Mouse (Mus musculus) frontal cortex, postnatal 36 days (tissue): ENCODE measurements around the gene Calr4.

Experiments used
- DNase-seq, 2 experiments: peaks; one replicate each; pipeline ENCODE4 v3.0.0; 2022; ENCODE audit warnings: low spot score in 2 of 2

Gene Calr4

DNA sequence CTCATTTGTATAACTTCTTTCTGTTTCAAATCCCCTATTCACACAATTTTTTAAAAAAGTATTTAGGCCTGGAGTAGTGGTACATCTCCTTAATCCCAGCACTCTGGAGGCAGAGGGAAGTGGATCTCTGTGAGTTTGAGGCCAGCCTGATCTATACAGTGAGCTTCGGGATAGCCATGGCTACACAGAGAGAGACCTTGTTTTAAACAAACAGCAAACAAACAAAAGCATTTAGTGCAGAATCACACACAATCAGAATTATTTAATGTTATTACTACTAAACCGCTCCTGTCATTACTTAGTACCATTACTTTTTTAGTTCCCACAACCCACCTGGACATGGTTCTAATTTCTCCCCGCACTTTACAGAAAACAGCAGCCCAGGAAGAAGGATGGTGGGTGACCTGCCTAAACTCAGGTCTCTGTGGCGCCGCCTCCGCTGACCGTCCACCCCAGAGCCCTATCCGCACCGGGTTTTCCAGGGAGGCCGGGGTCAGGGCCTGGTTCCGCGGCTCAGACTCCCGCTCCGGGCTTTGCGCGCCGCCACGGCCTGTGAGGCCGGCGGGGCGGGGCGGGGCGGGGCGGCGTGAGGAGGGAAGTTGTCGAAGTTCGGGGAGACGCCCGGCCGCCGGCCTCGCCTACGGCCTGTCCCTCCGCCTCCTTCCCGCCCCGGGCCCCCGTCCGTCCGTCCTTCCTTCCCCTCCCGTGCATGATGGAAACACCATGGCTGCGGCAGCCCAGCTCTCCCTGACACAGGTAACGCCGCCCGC, 45.6 kb downstream of the Calr4 start, which contains the start of gene Eps15:
Gene Eps15 (plus strand): TSS at position 580 of the 770 bp plus-strand sequence.
- DNase-seq = peak; percentile 62 to 70

DNA sequence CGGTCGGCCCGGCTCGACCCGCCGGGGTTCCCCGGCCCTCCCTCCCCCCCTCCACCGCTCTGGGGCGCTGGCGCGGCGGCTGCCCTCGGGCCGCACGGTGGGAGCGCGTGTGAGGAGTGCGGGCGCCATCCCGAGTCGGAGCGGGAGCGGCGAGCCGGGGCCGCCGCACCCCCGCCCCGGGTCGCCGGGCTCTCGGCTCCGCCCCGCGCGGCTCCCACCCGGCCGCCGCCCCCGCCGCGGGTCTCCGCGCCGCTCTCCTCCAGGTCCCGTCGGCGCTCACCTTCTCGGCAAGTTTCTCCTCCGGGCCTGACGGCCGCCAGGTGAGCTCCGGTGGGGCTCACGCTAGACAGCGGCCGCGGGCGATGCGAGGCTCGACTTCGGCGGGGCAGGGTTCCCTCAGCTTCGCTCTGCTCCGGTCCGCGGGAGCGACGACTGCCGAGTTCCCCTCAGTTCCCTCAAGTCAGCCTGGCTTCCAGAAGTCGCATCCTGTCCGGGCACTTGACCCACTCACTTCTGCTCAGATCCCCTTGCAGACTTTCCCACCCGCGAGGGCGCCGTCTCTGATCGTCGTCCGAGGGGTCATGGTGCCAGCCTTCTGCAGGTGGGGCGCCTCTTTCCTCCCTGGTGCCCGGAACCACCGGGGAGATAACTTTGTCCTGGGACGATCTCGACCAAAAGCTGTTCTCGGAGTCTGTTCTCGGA, 46.3 kb downstream of the Calr4 start:
- DNase-seq = no peak

DNA sequence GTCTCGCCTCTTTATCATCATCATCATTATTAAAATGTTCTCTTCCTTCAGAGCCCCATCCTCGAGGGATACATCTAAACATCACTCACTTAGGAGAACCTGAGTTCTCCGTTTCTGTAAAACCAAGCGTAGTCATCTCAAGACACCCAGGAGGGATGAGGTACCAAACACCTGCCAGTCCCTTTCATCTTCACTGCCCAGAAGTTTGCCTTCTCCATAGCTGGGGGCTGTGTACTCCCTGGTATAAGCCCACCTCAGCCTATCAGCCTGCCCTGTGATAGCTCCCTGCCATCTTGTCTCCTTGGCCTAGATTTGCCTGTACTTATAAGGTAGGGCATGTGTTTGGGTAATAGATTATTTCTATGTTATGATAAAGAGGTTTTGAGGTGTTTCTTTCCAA, 46.9 kb downstream of the Calr4 start:
- no peak for DNase-seq

DNA sequence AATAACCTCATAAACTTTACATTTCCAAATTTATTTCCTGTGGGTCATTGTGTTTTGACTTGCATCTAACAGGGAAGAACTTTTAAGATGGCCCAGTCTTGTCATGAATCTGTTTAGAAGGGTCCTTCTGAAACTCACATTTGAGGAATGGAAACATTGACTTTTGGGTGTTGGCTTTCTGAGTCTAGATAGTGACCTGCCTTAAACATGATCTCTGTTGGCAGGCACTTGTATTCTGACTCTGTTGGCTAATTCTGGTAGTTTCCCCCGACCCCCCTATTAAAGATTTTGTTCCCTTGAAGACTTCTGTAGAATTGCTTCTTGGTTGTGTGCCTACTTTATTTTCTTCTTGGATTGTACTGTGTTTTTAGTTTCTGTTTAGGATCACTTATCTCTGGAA, 47.7 kb downstream of the Calr4 start:
- DNase-seq = no peak

DNA sequence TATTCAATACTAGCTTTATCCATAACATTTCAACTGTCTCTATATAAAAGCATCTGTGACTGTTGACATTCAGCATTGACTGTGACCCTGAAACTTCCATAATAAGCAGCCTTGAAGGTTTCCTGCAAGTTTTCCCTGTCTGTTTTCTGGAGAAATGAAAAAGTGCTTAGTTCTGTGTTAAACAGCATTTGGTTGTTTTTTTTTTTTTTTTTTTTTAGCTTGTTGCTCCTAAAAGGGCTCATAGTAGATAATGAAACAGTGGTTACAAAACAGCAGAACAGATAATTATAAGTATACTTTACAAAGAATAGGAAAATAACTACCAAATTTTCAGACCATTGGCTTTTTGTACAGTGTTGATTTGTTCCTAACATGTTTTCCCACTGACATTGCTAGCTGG, 60.3 kb downstream of the Calr4 start:
- no peak for DNase-seq

DNA sequence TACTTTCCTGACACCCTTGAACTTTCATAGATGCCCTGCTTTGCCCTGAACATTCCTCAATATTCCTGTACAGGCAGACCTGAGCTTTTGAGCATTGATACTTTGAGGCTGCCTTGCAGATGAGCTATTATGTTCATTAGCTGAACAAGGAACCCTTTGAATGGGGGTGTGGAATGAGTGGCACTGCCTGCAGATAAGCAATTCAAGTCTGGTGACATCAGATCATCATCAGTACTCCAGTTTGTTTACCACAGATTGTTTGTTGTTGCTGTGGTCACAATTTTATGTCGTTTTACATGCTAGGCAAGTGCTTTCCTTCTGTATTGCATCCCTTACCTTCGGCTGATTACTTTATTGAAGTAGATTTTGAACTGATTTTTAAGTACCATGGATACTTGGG, 62.2 kb downstream of the Calr4 start:
- no peak for DNase-seq

DNA sequence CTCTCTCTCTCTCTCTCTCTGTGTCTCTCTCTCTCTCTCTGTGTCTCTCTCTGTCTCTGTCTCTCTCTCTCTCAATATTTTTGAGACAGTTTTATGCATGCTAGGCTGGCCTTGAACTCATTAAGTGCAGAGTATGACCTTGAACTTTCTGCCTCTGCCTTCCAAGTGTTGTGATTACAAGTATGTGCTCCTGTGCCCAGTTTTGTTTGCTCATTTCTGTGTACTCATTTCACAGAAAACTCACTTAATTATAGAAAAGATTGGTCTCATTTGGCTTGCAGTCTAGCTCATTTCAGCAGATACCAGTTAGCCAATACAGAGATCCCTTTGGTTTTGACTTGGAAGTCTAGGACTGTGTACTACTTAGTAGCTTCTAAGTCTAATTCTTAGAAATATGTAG, 64.9 kb downstream of the Calr4 start:
- DNase-seq = no peak
